Mouse (Mus musculus) liver, adult 2 months (tissue): Measurements from ENCODE around the gene Nfix.

Experiments
- CTCF ChIP-seq: fragments of 200-500 bp; IDR thresholded peaks from 2 replicates; pipeline ENCODE4 v1.5.1; 2011; ENCODE audit warnings: low read depth, low read length, control low read depth
- POLR2A ChIP-seq: fragments of 200-500 bp; IDR thresholded peaks from 2 replicates; pipeline ENCODE4 v1.6.1; 2011; ENCODE audit warnings: low read length, control low read depth; ENCODE audit not compliant: insufficient read depth; ENCODE audit errors: extremely low read depth

- TF ChIP-seq POLR2A (no peak), CTCF (no peak)
These were observed 141.2 kb downstream of the Nfix start for GRCm38 (mm10) chr8:84658951-84659350.
